Mouse (Mus musculus) kidney, postnatal 36 days (tissue): ENCODE results near the gene Mospd2.

ENCODE experiments used
- DNase-seq, 2 experiments: peaks; one replicate each; pipeline ENCODE4 v3.0.0; 2021 to 2022; ENCODE audit warnings: mixed read lengths in 2 of 2

Gene Mospd2

DNA sequence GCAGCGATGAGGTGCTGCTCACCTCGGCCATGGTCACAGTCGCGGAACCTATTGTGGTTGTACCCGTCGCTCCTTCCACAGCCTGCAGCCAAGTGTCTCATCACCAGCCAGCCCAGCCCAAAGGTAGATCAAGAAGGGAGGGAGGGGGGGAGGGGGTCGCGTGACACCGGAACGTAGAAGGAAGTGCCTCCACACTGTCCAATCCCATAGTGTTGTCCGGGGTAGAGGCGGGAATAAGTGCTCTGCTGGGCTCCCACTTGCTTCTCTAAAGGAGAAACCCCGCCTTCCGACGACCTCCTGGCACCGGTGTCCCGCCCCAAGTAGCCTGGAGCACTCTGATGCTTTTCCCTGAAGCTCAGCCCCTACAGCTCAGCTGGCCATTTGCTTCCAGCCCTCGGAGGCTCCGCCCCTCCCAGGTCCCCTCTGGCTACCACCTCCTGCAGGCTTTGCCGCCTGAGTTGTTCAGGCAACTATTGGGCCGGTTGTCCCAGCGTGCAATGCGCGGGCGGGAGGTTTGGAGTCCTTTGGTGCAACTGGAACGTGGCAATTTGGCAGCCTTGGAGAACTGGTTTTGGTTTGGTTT is at the start of gene Mospd2, which contains the start of gene Fancb:
TSS of gene Mospd2 (minus strand) at position 183 of the 583 bp plus-strand sequence.
TSS of gene Fancb (plus strand) at position 400 of the 583 bp plus-strand sequence.
- peak; percentile 90 to 95 for DNase-seq

- DNase-seq, result no peak
Measured at GRCm38 (mm10) chrX:165004779-165005324, 24.7 kb upstream of the Mospd2 start, which contains the start of gene Gm17604. Gm17604 (minus strand) TSS chrX:165004829.

- DNase-seq, result peak in 1 of 2 experiments; percentile 4
Measured at GRCm38 (mm10) chrX:165003141-165003540, 23.0 kb upstream of the Mospd2 start.

GRCm38 (mm10) chrX:164978866-164979265 is 1.3 kb downstream of the Mospd2 start:
- DNase-seq, result no peak

- DNase-seq, result no peak
Measured at GRCm38 (mm10) chrX:164971206-164971605, 9.0 kb downstream of the Mospd2 start.

- no peak for DNase-seq
Measured at GRCm38 (mm10) chrX:164965750-164966448, 14.3 kb downstream of the Mospd2 start.

- DNase-seq, result peak; percentile 2 to 14
Measured at GRCm38 (mm10) chrX:164952601-164953375, 27.4 kb downstream of the Mospd2 start.

- peak; percentile 14 to 33 for DNase-seq
Measured at GRCm38 (mm10) chrX:164951858-164952576, 28.2 kb downstream of the Mospd2 start.

DNA sequence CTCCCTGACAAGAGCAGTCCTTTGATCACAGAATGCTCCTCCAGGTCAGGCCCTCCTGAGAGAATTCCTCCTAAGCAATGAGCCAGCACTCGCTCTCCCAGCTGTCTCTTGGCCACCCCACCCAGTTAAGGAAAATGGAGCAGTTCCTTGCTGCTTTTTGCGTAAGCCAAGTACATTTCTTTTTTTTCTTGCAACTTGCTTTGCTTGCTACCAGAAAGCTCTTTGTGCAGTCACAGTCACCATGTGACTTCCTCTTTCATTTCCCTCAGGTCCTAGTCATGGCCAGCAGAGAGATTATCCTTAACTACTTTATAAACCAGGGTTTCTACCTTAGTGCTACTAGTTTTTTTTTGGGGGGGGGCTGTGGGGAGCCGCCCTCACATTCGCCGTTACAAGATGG is 38.6 kb downstream of the Mospd2 start:
- no peak for DNase-seq

DNA sequence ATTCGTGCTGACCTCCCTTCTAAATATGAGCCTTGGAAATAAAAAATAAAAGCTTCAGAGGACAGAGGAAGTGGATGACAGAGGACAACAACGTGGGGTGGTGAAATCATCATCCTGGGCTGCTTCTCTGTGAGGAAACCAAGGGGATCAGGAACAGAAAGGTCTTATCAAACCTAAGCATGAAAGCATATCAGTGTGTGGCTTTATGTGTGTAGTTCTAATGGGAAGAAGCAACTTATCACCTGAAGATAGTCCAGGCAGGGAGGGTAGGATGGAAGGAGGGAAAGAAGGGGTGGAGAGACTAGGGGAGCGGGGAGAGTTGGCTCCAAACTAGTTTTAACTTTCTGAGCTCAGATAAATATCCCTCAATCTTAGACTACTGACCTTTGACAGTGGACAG is 67.2 kb downstream of the Mospd2 start:
- DNase-seq, result no peak

DNA sequence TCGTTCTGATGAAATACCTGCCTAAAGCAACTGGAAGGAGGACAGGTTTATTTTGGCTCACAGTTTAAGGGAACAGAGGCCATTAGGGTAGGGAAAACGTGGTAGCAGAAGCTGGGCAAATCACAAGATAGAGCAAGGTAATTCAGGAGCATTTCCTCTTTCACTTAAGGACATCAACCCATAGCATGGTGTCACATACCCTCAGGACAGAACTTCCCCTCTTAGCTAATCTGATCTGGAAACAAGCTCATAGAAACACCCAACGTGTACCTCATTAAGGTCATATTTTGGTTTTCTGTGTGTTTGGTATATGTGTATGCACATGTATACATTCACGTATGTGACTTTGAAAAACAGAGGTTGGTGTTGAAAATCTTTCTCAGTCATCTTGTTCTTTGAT is 68.0 kb downstream of the Mospd2 start:
- DNase-seq, result no peak

GRCm38 (mm10) chrX:164901847-164902246 is 78.3 kb downstream of the Mospd2 start:
- DNase-seq, result no peak

DNA sequence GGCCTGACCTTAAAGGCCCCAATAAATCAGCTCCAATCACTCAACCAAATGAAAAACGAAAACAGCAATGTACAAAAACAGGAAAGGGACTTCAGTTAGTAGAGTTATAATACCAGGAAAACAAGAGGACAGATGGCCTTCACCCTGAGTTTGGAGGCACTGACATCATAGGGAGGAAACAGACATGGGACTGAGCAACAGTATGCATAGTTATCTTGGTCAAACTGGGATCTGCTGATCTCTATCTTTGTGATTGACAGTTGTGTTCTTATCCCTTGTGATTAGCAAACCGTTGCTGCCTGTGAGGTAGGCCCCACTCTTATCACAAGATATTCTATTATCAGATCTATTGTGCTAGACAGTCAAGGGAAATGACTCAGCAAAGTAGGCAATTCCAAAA is 80.4 kb downstream of the Mospd2 start:
- DNase-seq, result peak; percentile 11 to 39

DNA sequence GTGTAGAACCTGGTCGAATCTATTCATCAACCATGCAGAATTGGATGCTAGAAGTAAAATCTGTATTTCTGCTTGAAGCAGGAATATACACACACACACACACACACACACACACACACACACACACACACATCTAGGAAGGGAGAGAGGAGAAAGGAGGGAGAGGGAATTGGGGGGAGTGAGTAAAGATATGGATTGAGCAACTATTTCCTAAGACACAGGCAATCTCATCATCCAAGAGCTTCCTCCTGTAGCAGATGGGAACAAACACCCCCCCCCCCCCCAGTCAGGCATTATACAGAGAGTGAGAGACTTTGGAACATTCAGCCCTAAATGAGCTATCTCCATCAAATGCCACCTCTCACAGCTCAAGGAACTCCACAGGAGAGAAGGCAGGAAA is 93.9 kb downstream of the Mospd2 start:
- DNase-seq, result no peak
